Mouse (Mus musculus) spleen, adult 2 months (tissue): Measurements from ENCODE around the gene Ush2a. TPM values are rescaled to one million over a fixed set of nuclear protein-coding genes. Genes with fewer than 3 reads are reported as not detected.

Experiments used
- DNase-seq, 2 experiments: peaks; one replicate each; pipeline versions ENCODE4 v3.0.0 to v3.0.0-alpha.2; 2012 to 2021; ENCODE audit warnings: low spot score in 2 of 2, low read depth in 1 of 2
- H3K27ac ChIP-seq: fragments of 200-500 bp; 2 replicates; pipeline ENCODE4 v1.5.1; 2012; ENCODE audit warnings: low read length, inconsistent platforms; ENCODE audit not compliant: insufficient read depth
- H3K27me3 ChIP-seq: fragments of 200-500 bp; 2 replicates; pipeline ENCODE4 v1.6.1; 2012; ENCODE audit warnings: mild to moderate bottlenecking, moderate library complexity, low read length, inconsistent platforms; ENCODE audit not compliant: control insufficient read depth, insufficient read depth
- H3K36me3 ChIP-seq: fragments of 200-500 bp; 2 replicates; pipeline ENCODE4 v1.6.1; 2012; ENCODE audit warnings: mild to moderate bottlenecking, low read length, inconsistent platforms; ENCODE audit not compliant: control insufficient read depth, insufficient read depth
- H3K4me1 ChIP-seq: fragments of 200-500 bp; 2 replicates; pipeline ENCODE4 v1.6.1; 2011; ENCODE audit warnings: inconsistent platforms; ENCODE audit not compliant: control insufficient read depth, insufficient read depth, insufficient read length
- H3K4me3 ChIP-seq: fragments of 200-500 bp; 2 replicates; pipeline ENCODE4 v1.5.1; 2011; ENCODE audit warnings: mild to moderate bottlenecking, inconsistent platforms; ENCODE audit not compliant: insufficient read depth, insufficient read length; ENCODE audit errors: extremely low read depth
- CTCF ChIP-seq: fragments of 200-500 bp; IDR thresholded peaks from 2 replicates; pipeline ENCODE4 v1.5.1; 2011; ENCODE audit warnings: mild to moderate bottlenecking, inconsistent platforms; ENCODE audit not compliant: insufficient read depth, insufficient read length, insufficient replicate concordance; ENCODE audit errors: extremely low read depth
- POLR2A ChIP-seq: fragments of 200-500 bp; IDR thresholded peaks from 2 replicates; pipeline ENCODE4 v1.6.1; 2011; ENCODE audit warnings: low read depth, low read length, inconsistent platforms
- WGBS: fragments of 180-500 bp; shearing (Covaris S2); methylation state at CpG from one replicate; pipeline ENCODE4 v1.1.7; 2018; 5-methylcytosine and 5-hydroxymethylcytosine counted together
- polyA plus RNA-seq: library from polyadenylated mRNA; depleted of rRNA; stranded (reverse); fragments of >200 nt; gene quantifications from 2 replicates; pipeline ENCODE4 v1.2.3, GENCODE M21; 2012

The Ush2a gene
- polyA plus RNA-seq, 1 experiment = not detected

- no peak for DNase-seq
- H3K4me1 ChIP-seq = no peaks in the 10 kb centered on the region
- H3K27me3 ChIP-seq = no peaks in the 10 kb centered on the region
- H3K27ac ChIP-seq = no peak overlapping the region
- TF ChIP-seq POLR2A = no peak
- H3K36me3 ChIP-seq = no peaks in the 10 kb centered on the region
- WGBS = 52% methylated on average over 3 of the region's 3 CpGs
- H3K4me3 ChIP-seq = no peak overlapping the region
Observed at GRCm38 (mm10) chr1:188410547-188410946, 148.7 kb downstream of the Ush2a start.

GRCm38 (mm10) chr1:188420543-188420942 is 158.7 kb downstream of the Ush2a start:
- Histone ChIP-seq H3K36me3 (no peaks in the 10 kb centered on the region), H3K4me1 (no peaks in the 10 kb centered on the region), H3K27me3 (no peaks in the 10 kb centered on the region), H3K27ac (no peak overlapping the region), H3K4me3 (no peak overlapping the region)
- TF ChIP-seq POLR2A (no peak), CTCF (no peak)
- no peak for DNase-seq
- WGBS = 76% methylated on average over 2 of the region's 2 CpGs

- H3K27me3 ChIP-seq = no peaks in the 10 kb centered on the region
- no peaks in the 10 kb centered on the region for H3K4me1 ChIP-seq
- no peak for TF ChIP-seq CTCF
- TF ChIP-seq POLR2A = no peak
- no peak for DNase-seq
- no peaks in the 10 kb centered on the region for H3K36me3 ChIP-seq
- H3K4me3 ChIP-seq = no peak overlapping the region
- no peak overlapping the region for H3K27ac ChIP-seq
- 88% methylated on average over 6 of the region's 6 CpGs for WGBS
Observed at GRCm38 (mm10) chr1:188428172-188428571, 166.3 kb downstream of the Ush2a start.

DNA sequence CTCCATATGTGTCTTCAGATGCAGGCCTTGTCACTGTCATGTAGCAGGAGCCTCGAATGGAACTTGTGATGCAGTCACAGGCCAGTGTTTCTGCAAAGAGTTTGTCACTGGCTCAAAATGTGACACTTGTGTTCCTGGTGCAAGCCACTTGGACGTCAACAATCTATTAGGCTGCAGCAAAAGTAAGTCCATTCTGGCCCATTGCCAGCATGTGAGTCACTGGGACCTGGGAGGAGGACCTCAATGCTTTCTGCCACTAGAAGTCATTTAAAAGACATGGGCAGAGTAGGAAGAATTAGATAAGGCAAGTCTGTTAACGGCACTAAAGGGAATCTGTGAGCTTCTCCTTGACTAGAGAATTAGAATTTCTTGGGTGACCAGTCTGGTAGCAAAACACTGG is 168.9 kb downstream of the Ush2a start:
- TF ChIP-seq CTCF (no peak), POLR2A (no peak)
- H3K27ac ChIP-seq = no peak overlapping the region
- no peaks in the 10 kb centered on the region for H3K27me3 ChIP-seq
- H3K36me3 ChIP-seq = no peaks in the 10 kb centered on the region
- H3K4me3 ChIP-seq = no peak overlapping the region
- no peaks in the 10 kb centered on the region for H3K4me1 ChIP-seq
- DNase-seq = no peak
- WGBS = 54% methylated on average over 3 of the region's 3 CpGs

DNA sequence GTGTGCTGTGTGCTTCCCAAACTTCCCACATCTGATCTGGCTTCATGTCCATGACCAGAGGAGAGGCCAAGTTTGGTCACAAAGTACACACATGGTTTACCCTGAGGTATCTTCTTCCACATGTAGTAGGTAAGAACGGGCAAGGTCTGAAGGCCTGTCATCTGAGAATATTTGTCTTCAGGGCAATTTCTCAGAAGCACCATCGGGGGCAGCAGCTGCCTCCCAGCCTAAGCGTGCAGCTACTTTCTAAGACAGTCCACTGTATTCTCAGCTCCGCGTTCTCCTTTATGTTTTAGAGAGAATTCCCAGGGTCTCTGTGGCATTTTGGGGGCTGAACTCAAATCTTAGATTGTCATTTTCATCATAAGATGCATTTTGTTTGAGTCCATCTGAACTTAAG is 186.1 kb downstream of the Ush2a start:
- DNase-seq = no peak
- 75% methylated on average over 5 of the region's 5 CpGs for WGBS
- Histone ChIP-seq H3K27ac (no peak overlapping the region), H3K4me1 (no peaks in the 10 kb centered on the region), H3K4me3 (no peak overlapping the region), H3K27me3 (no peaks in the 10 kb centered on the region), H3K36me3 (no peaks in the 10 kb centered on the region)
- TF ChIP-seq CTCF (no peak), POLR2A (no peak)

GRCm38 (mm10) chr1:188456466-188457175 is 194.8 kb downstream of the Ush2a start:
- Histone ChIP-seq H3K4me3 (no peak overlapping the region), H3K4me1 (no peaks in the 10 kb centered on the region), H3K27ac (no peak overlapping the region), H3K36me3 (no peaks in the 10 kb centered on the region), H3K27me3 (no peaks in the 10 kb centered on the region)
- TF ChIP-seq POLR2A = no peak
- TF ChIP-seq CTCF = no peak
- DNase-seq = no peak
- 87% methylated on average over 13 of the region's 13 CpGs for WGBS

GRCm38 (mm10) chr1:188457221-188458008 is 195.6 kb downstream of the Ush2a start:
- Histone ChIP-seq H3K27ac (no peak overlapping the region), H3K36me3 (no peaks in the 10 kb centered on the region), H3K4me3 (no peak overlapping the region), H3K4me1 (no peaks in the 10 kb centered on the region), H3K27me3 (no peaks in the 10 kb centered on the region)
- 49% methylated on average over 13 of the region's 13 CpGs for WGBS
- TF ChIP-seq POLR2A (no peak), CTCF (no peak)
- no peak for DNase-seq
